In genomic region chr19:44893231-44893871, GRCm38 (mm10) we compare ENCODE assay signal across 11 mouse cellular contexts. TPM values are rescaled to one million over a fixed set of nuclear protein-coding genes. Genes with fewer than 3 reads are reported as not detected.
DNase-seq lines count a peak whose midpoint lies in the region; ATAC-seq and TF ChIP-seq lines count a peak whose summit lies in the region.
"Had no signal": no experiment of that assay in that cellular context is flagged by ENCODE, and none has a peak within 500 bp of the region (broad histone marks: within the 10 kb centered on the region; RNA-seq: fewer than 3 reads in every experiment).

No protein-coding gene starts in this region.

- H3K27me3 ChIP-seq in lung, embryonic 16.5 days (ENCODE audit: control insufficient read depth, insufficient read depth, low read depth, low read length) = peaks cover 8% of the 10 kb centered on the region
- H3K27me3 ChIP-seq in forebrain, postnatal 0 days (ENCODE audit: insufficient read depth, low read length) = peaks cover 20% of the 10 kb centered on the region
- H3K27me3 ChIP-seq in limb, embryonic 10.5 days (ENCODE audit: low read depth, poor library complexity, severe bottlenecking) = peaks cover 90% of the 10 kb centered on the region

- ATAC-seq in lung, embryonic 16.5 days (ENCODE audit: low read depth) = peak; percentile 60
- ATAC-seq in forebrain, postnatal 0 days = 0 out of 2 replicates have a peak, but pooled peaks have one; percentile 42
- ATAC-seq: intestine, embryonic 16.5 days had no signal

- no peaks in the 10 kb centered on the region for H3K9me3 ChIP-seq in lung, embryonic 16.5 days (ENCODE audit: control insufficient read depth, low read length)
- H3K9me3 ChIP-seq in forebrain, postnatal 0 days (ENCODE audit: low read length) = no peaks in the 10 kb centered on the region
- no peaks in the 10 kb centered on the region for H3K9me3 ChIP-seq in limb, embryonic 10.5 days (replicated peaks)

- no peak overlapping the region for H3K4me3 ChIP-seq in lung, embryonic 16.5 days (ENCODE audit: low read length)
- H3K4me3 ChIP-seq in forebrain, postnatal 0 days (ENCODE audit: low read depth, low read length) = no peak overlapping the region
- no peak overlapping the region for H3K4me3 ChIP-seq in limb, embryonic 10.5 days

- no peak for TF ChIP-seq CTCF in forebrain, postnatal 0 days (IDR thresholded peaks at IDR 0.05; ENCODE audit: low read depth)

- WGBS in lung, embryonic 16.5 days = 39% methylated on average over 19 of the region's 19 CpGs
- 31% methylated on average over 19 of the region's 19 CpGs for WGBS in forebrain, postnatal 0 days
- WGBS in limb, embryonic 10.5 days = 41% methylated on average over 19 of the region's 19 CpGs

- H3K4me1 ChIP-seq in lung, embryonic 16.5 days (replicated peaks; ENCODE audit: control insufficient read depth, insufficient read depth, low read length) = peaks cover 5% of the 10 kb centered on the region
- no peaks in the 10 kb centered on the region for H3K4me1 ChIP-seq in forebrain, postnatal 0 days (ENCODE audit: insufficient read depth)
- peaks cover 45% of the 10 kb centered on the region for H3K4me1 ChIP-seq in limb, embryonic 10.5 days

- H3K9ac ChIP-seq in lung, embryonic 16.5 days (ENCODE audit: low read length) = no peak overlapping the region
- H3K9ac ChIP-seq in forebrain, postnatal 0 days = no peak overlapping the region

- H3K27ac ChIP-seq in lung, embryonic 16.5 days (ENCODE audit: low read length) = no peak overlapping the region
- H3K27ac ChIP-seq in forebrain, postnatal 0 days (ENCODE audit: low read depth, low read length) = no peak overlapping the region
- H3K27ac ChIP-seq in limb, embryonic 10.5 days = peak overlapping the region; percentile 7
- H3K27ac ChIP-seq: macrophage had no signal

- H3K4me2 ChIP-seq in lung, embryonic 16.5 days (ENCODE audit: low read depth, low read length) = peak overlapping the region; percentile 42
- H3K4me2 ChIP-seq in forebrain, postnatal 0 days (ENCODE audit: low read depth) = peak overlapping the region; percentile 13; the same call in 1 of the 2 replicates

- H3K36me3 ChIP-seq in lung, embryonic 16.5 days (ENCODE audit: control insufficient read depth, insufficient read depth, low read length) = no peaks in the 10 kb centered on the region
- H3K36me3 ChIP-seq in forebrain, postnatal 0 days (ENCODE audit: insufficient read depth) = no peaks in the 10 kb centered on the region
- no peaks in the 10 kb centered on the region for H3K36me3 ChIP-seq in limb, embryonic 10.5 days

- peak; percentile 27 for DNase-seq in adrenal gland, postnatal 10 days
- no peak for DNase-seq in adrenal gland, postnatal 14 days
- DNase-seq in lung, adult 18-20 months = no peak
- peak; percentile 70 for DNase-seq in forebrain, postnatal 0 days
- DNase-seq in limb, embryonic 10.5 days (ENCODE audit: low spot score) = no peak
- DNase-seq in B cell, adult 2 months = no peak
- DNase-seq in spleen, postnatal 4 days (ENCODE audit: low spot score in 2 of 2) = no peak
- DNase-seq: cerebellum, adult 9-11 months had no signal

RNA-seq across cellular contexts. Expression of gene Slf2, which starts 37.6 kb away (rescaled TPM):
- 10 to 100 TPM; 22.6 to 31.5 TPM for total RNA-seq in adrenal gland, postnatal 10 days (2021)
- 24.2 and 28.2 TPM in 2 replicates for total RNA-seq in adrenal gland, postnatal 14 days (2021)
- polyA plus RNA-seq in lung, embryonic 16.5 days (2015; fragmentation: Nextera tagmentation; extraction: Ambion mirVana) = 26.4 and 27.1 TPM in 2 replicates
- total RNA-seq in forebrain, postnatal 0 days (2014; rRNA removed) = 42.7 and 50.0 TPM in 2 replicates
- polyA plus RNA-seq in forebrain, postnatal 0 days (2015; fragmentation: Nextera tagmentation; extraction: Ambion mirVana) = 11.1 and 16.1 TPM in 2 replicates
- polyA plus RNA-seq in limb, embryonic 10.5 days (2016; fragmentation: Nextera tagmentation; extraction: Ambion mirVana) = 52.1 and 54.0 TPM in 2 replicates

Comparison
In these comparisons a context has a peak if more than half of its experiments do, and no peak if none do; other contexts are left out.
1. DNase-seq: peak in adrenal gland, postnatal 10 days (single experiment) and forebrain, postnatal 0 days (single experiment); none in adrenal gland, postnatal 14 days (single experiment), lung, adult 18-20 months (0 of 2), limb, embryonic 10.5 days (single experiment), B cell, adult 2 months (0 of 2) and spleen, postnatal 4 days (0 of 2).